ENCODE assay signal across 1 mouse cellular context in the genomic region with DNA sequence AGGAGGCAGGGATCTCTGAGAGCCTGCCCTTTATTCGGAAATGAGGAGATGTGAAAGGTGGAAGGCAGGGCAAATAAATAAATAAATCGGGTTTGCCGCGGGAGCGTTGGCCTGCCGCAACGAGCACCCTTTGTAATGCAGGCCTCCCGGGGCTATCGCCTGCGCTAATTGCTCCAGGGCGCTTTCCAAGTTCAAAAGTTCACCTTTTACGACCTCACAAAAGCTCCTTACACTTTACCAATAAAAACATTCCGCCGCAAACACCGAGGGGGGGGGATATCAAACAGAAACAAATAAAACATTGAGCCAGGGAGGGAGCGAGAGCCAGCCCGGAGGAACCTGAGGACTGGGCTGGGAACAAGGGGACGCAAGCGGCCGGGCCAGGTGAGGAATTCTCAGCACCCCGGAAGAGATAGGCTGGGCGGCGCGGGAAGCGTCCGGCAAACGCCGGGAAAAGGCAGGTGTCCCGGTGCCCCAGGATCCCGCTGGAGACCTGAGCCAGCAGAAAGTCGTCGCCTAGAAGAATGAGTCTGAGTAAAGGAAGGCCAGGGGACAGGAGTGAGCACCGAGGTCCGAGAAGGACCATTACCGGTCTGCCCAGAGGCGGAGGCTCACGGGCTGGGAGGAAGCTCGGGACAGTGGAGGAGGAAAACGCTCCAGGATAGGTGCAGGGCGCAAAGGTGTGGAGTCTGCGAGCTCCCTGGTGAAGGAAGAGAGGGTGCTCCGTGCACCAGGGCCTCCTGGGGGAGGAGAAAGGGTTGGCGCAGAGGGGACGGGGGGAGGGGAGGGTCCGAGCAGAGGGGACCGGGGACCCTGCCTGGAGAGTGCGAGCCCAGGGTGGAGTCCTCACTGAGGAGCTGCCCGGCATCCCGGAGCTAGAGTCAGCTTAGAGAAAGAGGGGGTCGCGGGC.
TF ChIP-seq lines count a peak whose summit lies in the region.

No protein-coding gene starts in this region.

TF ChIP-seq in CH12.LX, 34 proteins besides CTCF, POLR2A, EP300 and RAD21 (continued from another document):
- TF ChIP-seq TCF12 (IDR thresholded peaks at IDR 0.05; ENCODE audit: low read depth, low read length) (no peak), USF1 (IDR thresholded peaks at IDR 0.05; ENCODE audit: low read depth, low read length) (no peak)
